Mouse (Mus musculus) embryonic facial prominence, embryonic 15.5 days (tissue): ENCODE data around the gene Ccdc151. TPM values are rescaled to one million over a fixed set of nuclear protein-coding genes. Genes with fewer than 3 reads are reported as not detected.
A peak's percentile ranks its signal among the peaks of the same experiment; 100 is the strongest.

Source experiments
- ATAC-seq: fragments of 200-750 bp; cut with Nextera tagmentation; 2 replicates; pipeline ENCODE4 v1.8.0; 2017; ENCODE audit warnings: low read depth, moderate TSS enrichment; ENCODE audit not compliant: insufficient number of reproducible peaks, low FRiP score, low TSS enrichment
- H3K27ac ChIP-seq: fragments of 300-500 bp; sonication (generic); replicated peaks from 2 replicates; pipeline ENCODE4 v1.5.1; 2015; ENCODE audit warnings: mild to moderate bottlenecking, inconsistent platforms
- H3K27me3 ChIP-seq: fragments of 300-500 bp; sonication (generic); 2 replicates; pipeline ENCODE4 v1.6.1; 2015; ENCODE audit warnings: inconsistent platforms
- H3K36me3 ChIP-seq: fragments of 300-500 bp; sonication (generic); 2 replicates; pipeline ENCODE4 v1.6.1; 2015; ENCODE audit warnings: mild to moderate bottlenecking, inconsistent platforms
- H3K4me1 ChIP-seq: fragments of 300-500 bp; sonication (generic); 2 replicates; pipeline ENCODE4 v1.6.1; 2015; ENCODE audit warnings: inconsistent platforms
- H3K4me2 ChIP-seq: fragments of 300-500 bp; sonication (generic); replicated peaks from 2 replicates; pipeline ENCODE4 v1.6.1; 2015; ENCODE audit warnings: mild to moderate bottlenecking, inconsistent platforms
- H3K4me3 ChIP-seq: fragments of 300-500 bp; sonication (generic); replicated peaks from 2 replicates; pipeline ENCODE4 v1.5.1; 2015; ENCODE audit warnings: mild to moderate bottlenecking, inconsistent platforms
- H3K9ac ChIP-seq: fragments of 300-500 bp; sonication (generic); 2 replicates; pipeline ENCODE4 v1.6.1; 2015; ENCODE audit warnings: inconsistent platforms
- H3K9me3 ChIP-seq: fragments of 300-500 bp; sonication (generic); replicated peaks from 2 replicates; pipeline ENCODE4 v1.6.1; 2016; ENCODE audit warnings: inconsistent platforms
- WGBS: fragments of 180-500 bp; shearing (Covaris S2); methylation state at CpG from one replicate; pipeline ENCODE4 v1.1.7; 2015; 5-methylcytosine and 5-hydroxymethylcytosine counted together
- polyA plus RNA-seq: library from polyadenylated mRNA; unstranded; fragments of >200 nt; fragmentation: Nextera tagmentation; extraction: Ambion mirVana; gene quantifications from 2 replicates; pipeline ENCODE4 v1.2.1, GENCODE M21; 2015

The Ccdc151 gene
- polyA plus RNA-seq, 1 experiment from 2014 or later = 11.3 TPM

DNA sequence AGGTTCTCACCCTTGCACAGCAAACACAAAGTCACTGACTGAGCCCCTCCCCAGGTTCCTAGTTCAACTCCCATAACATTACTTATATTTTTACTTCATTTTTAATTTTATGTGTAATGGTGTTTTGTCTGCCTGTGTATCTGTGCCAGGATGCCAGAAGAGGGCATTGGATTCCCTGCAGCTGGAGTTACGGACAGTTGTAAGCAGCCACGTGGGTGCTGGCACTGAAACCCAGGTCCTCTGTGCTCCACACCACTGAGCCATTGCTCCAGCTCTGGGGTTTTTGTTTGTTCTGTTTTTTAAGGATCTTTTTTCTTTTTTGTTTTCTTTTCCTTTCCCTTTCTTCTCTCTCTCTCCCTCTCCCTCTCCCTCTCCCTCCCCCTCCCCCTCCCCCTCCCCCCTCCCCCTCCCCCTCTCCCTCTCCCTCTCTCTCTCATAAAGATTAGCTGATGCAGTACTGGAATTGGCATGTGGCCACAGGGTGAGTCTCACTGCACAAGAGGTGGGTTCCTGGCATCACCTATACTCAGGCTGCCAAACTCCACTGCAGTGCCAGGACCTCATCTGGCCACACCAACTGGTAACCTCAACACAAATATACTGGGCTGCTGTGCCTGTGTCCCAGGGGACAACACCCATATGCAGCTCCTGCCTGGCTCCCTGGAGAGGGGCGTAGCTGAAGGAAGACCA, 6.1 kb downstream of the Ccdc151 start:
- H3K27ac ChIP-seq = no peak overlapping the region
- no peaks in the 10 kb centered on the region for H3K36me3 ChIP-seq
- no peak overlapping the region for H3K4me3 ChIP-seq
- H3K4me1 ChIP-seq = no peaks in the 10 kb centered on the region
- no peaks in the 10 kb centered on the region for H3K9me3 ChIP-seq
- H3K9ac ChIP-seq = no peak overlapping the region
- 85% methylated on average over 3 of the region's 3 CpGs for WGBS
- ATAC-seq = no peak
- H3K27me3 ChIP-seq = peaks cover 20% of the 10 kb centered on the region
- no peak overlapping the region for H3K4me2 ChIP-seq

GRCm38 (mm10) chr9:21992227-21992626, 10.2 kb downstream of the Ccdc151 start:
- H3K4me2 ChIP-seq = no peak overlapping the region
- no peak overlapping the region for H3K4me3 ChIP-seq
- H3K9ac ChIP-seq = no peak overlapping the region
- WGBS = 75% methylated on average over 4 of the region's 4 CpGs
- no peaks in the 10 kb centered on the region for H3K36me3 ChIP-seq
- H3K27me3 ChIP-seq = peaks cover 61% of the 10 kb centered on the region
- H3K9me3 ChIP-seq = no peaks in the 10 kb centered on the region
- no peak overlapping the region for H3K27ac ChIP-seq
- H3K4me1 ChIP-seq = peaks cover 22% of the 10 kb centered on the region
- no peak for ATAC-seq

DNA sequence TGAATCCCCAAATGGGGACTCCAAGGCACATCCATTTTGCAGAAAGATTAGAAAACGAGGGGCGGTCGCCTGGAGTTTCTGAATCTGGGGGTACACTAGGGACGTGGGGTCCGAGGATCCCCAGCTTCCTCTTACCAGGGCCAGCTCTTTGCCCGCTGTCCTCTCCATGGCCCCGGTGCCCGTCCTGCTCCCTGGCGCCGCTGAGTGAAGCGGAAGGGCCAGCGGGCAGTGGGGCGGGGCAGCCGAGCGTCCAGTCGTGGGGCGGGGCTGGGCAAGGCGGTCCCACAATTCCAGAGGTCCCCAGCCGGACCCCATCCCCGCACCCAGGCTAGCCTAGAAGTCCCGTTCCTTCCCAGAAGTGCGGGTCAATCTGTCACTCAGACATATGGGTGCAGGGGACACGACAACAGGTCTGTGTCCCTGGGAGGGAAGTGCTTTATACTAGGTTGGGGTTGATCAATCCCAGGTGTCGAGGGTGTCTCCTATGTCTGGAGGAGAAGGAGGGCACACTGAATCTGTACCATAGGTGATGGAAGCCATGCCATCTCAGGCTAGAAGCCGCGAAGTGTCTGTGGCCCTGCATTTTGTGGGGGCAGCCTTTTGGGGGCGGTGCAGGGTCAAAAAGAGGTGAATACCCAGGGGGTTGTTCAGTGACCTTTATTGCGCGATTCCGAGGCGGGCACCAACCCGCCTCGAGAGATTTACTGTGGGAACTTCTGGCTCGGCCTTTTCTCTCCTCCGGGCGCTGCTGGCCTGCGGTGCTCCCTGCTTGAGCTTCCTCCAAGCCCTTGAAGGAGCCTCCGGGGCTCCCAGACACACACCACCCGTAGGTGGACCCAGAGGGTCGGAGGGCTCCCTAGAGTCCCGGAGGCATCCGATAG, 13.0 kb downstream of the Ccdc151 start, which contains the start of gene Rgl3:
Gene Rgl3, minus strand, starts transcription at position 217 of the 881 bp plus-strand sequence.
- ATAC-seq = no peak
- under 1% methylated on average over 41 of the region's 42 CpGs for WGBS
- peak within 1 kb of the TSS; percentile 61 for H3K4me2 ChIP-seq
- H3K9ac ChIP-seq = 0 out of 2 replicates have a peak within 1 kb of the TSS, but pooled peaks have one; percentile 16
- no peaks in the 10 kb centered on the region for H3K36me3 ChIP-seq
- H3K4me1 ChIP-seq = peaks cover 22% of the 10 kb centered on the region
- H3K27me3 ChIP-seq = peaks cover 80% of the 10 kb centered on the region
- H3K4me3 ChIP-seq = peak within 1 kb of the TSS; percentile 39
- no peak within 1 kb of the TSS for H3K27ac ChIP-seq
- H3K9me3 ChIP-seq = no peaks in the 10 kb centered on the region

DNA sequence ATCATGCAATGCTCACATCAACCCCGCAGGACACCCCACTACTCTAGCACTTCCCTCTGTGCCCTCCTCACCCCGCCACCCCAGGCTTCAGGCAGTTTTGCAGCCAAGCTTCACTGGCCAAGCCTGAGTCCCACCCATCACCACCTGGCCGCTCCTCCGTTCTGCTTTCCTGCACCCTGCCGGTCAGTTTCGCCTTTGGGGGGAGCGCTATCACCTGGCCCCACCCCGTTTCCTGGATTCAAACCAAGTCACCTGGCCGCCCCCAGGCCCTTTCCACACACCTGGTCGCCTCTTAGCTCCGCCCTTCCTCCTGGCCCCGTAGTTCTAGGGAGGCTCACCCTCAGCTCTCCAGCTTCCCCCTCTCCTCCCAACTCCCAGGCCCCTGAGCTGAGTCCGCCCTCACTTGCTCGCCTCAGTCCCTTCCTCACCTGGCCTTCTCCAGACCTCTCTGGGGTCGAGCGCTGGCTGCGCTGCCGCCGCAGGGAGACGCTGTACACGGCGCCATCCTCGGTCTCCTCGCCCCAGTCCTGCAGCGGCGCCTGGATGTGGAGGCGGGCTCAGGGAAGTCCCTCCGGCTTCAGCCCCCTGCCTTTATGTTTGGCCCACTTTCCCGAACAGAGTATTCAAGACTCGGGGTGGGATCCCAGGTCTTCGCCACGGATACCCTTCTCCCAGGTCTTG, 13.9 kb downstream of the Ccdc151 start:
- Histone ChIP-seq H3K4me3 (peak overlapping the region; percentile 39), H3K9me3 (no peaks in the 10 kb centered on the region), H3K36me3 (no peaks in the 10 kb centered on the region), H3K27me3 (peaks cover 80% of the 10 kb centered on the region), H3K9ac (0 out of 2 replicates have a peak overlapping the region, but pooled peaks have one; percentile 16), H3K4me2 (peak overlapping the region; percentile 61), H3K4me1 (peaks cover 22% of the 10 kb centered on the region), H3K27ac (no peak overlapping the region)
- no peak for ATAC-seq
- WGBS = 1% methylated on average over 32 of the region's 32 CpGs

DNA sequence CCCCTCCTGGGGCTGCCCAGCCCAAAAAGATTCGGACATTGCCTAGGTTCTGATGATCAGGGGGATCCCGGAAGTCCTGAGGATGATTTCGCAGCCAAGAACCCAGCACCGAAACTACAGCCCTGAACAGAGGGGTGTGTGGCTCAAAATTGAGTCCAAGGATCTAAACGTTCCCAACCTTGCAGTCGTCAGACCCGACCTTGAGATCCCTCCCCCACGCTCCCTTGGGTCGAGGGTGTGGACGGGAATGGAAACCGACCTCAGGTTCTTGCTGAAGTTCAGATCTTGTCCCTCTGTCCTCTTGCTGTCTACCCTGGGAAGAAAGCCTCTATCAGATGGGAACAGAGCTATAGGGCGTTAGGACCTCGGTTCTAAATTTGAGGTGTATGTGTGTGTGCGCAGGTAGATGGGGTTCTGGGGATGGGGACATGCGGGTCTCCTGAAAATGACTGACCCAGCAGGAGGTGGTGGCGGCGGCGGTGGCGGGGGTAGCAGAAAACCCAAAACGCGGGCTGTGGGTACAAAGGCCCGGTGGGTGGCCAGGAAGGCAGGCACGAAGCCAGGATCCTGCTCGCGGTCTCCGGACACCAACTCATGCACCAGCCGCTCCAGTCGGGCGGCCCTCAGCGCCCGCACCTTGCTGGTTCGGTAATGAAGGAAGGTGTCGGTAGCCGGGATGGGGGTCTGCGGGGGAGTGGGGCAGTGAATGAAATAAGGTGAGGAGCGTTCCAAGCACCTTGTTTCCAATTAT, 14.7 kb downstream of the Ccdc151 start:
- peak overlapping the region; percentile 39; the same call in 1 of the 2 replicates for H3K4me3 ChIP-seq
- H3K4me1 ChIP-seq = peaks cover 22% of the 10 kb centered on the region
- 8% methylated on average over 36 of the region's 36 CpGs for WGBS
- H3K4me2 ChIP-seq = peak overlapping the region; percentile 61; the same call in 1 of the 2 replicates
- no peak overlapping the region for H3K27ac ChIP-seq
- ATAC-seq = no peak
- H3K9me3 ChIP-seq = no peaks in the 10 kb centered on the region
- H3K27me3 ChIP-seq = peaks cover 75% of the 10 kb centered on the region
- no peak overlapping the region for H3K9ac ChIP-seq
- no peaks in the 10 kb centered on the region for H3K36me3 ChIP-seq

- H3K4me1 ChIP-seq = peaks cover 7% of the 10 kb centered on the region
- no peak overlapping the region for H3K27ac ChIP-seq
- 20% methylated on average over 3 of the region's 3 CpGs for WGBS
- H3K4me3 ChIP-seq = no peak overlapping the region
- ATAC-seq = no peak
- H3K9me3 ChIP-seq = no peaks in the 10 kb centered on the region
- peaks cover 36% of the 10 kb centered on the region for H3K27me3 ChIP-seq
- no peak overlapping the region for H3K9ac ChIP-seq
- no peaks in the 10 kb centered on the region for H3K36me3 ChIP-seq
- no peak overlapping the region for H3K4me2 ChIP-seq
These were observed 18.5 kb downstream of the Ccdc151 start for GRCm38 (mm10) chr9:21983911-21984310.

- no peaks in the 10 kb centered on the region for H3K36me3 ChIP-seq
- H3K9ac ChIP-seq = no peak overlapping the region
- no peaks in the 10 kb centered on the region for H3K9me3 ChIP-seq
- H3K4me2 ChIP-seq = no peak overlapping the region
- peaks cover 4% of the 10 kb centered on the region; the same call in 1 of the 2 replicates for H3K4me1 ChIP-seq
- H3K4me3 ChIP-seq = no peak overlapping the region
- 88% methylated on average over 4 of the region's 4 CpGs for WGBS
- no peak for ATAC-seq
- H3K27me3 ChIP-seq = no peaks in the 10 kb centered on the region
- H3K27ac ChIP-seq = no peak overlapping the region
These were observed 23.9 kb downstream of the Ccdc151 start for GRCm38 (mm10) chr9:21978398-21979128.

GRCm38 (mm10) chr9:21977972-21978371, 24.5 kb downstream of the Ccdc151 start:
- ATAC-seq = no peak
- H3K9ac ChIP-seq = no peak overlapping the region
- 21% methylated on average over 2 of the region's 2 CpGs for WGBS
- peaks cover 4% of the 10 kb centered on the region; the same call in 1 of the 2 replicates for H3K4me1 ChIP-seq
- no peaks in the 10 kb centered on the region for H3K27me3 ChIP-seq
- H3K9me3 ChIP-seq = no peaks in the 10 kb centered on the region
- H3K4me2 ChIP-seq = no peak overlapping the region
- H3K36me3 ChIP-seq = no peaks in the 10 kb centered on the region
- no peak overlapping the region for H3K27ac ChIP-seq
- H3K4me3 ChIP-seq = no peak overlapping the region

DNA sequence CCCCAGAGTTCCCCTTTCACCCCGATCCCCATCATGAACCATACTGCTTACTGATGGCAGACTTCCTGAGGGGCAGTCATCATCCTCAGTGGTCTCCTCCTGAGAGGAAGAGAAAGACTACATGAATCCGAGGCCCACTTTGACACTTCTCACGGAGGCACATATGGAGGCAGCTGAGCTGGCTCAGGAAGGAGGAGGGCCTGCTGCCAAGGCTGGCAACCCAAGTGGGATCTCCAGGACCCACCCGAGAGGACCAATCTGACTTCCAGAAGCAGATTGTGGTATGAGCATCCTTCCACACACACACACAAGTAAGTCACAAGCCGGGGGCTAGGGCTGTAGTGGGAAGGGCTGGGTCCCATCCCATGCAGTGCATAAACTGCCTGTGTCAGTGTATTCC, 25.1 kb downstream of the Ccdc151 start:
- WGBS = 68% methylated on average over 5 of the region's 5 CpGs
- no peaks in the 10 kb centered on the region for H3K9me3 ChIP-seq
- H3K4me3 ChIP-seq = no peak overlapping the region
- no peak for ATAC-seq
- H3K27me3 ChIP-seq = no peaks in the 10 kb centered on the region
- H3K4me2 ChIP-seq = no peak overlapping the region
- peaks cover 4% of the 10 kb centered on the region; the same call in 1 of the 2 replicates for H3K4me1 ChIP-seq
- no peak overlapping the region for H3K9ac ChIP-seq
- H3K27ac ChIP-seq = no peak overlapping the region
- no peaks in the 10 kb centered on the region for H3K36me3 ChIP-seq

- Histone ChIP-seq H3K4me3 (no peak overlapping the region), H3K9ac (no peak overlapping the region), H3K36me3 (no peaks in the 10 kb centered on the region), H3K4me1 (peaks cover 4% of the 10 kb centered on the region; the same call in 1 of the 2 replicates), H3K27me3 (no peaks in the 10 kb centered on the region), H3K4me2 (no peak overlapping the region), H3K27ac (no peak overlapping the region), H3K9me3 (no peaks in the 10 kb centered on the region)
- 67% methylated on average over 7 of the region's 10 CpGs for WGBS
- no peak for ATAC-seq
These were observed 25.7 kb downstream of the Ccdc151 start for GRCm38 (mm10) chr9:21976626-21977175.
